Mouse (Mus musculus): ENCODE data around the gene Gm14288.
"Not testable (repeated sequence)": the region's sequence is repeated elsewhere in the genome, so short reads cannot be mapped to it uniquely, and the experiment has no call there.

Gene Gm14288

GRCm38 (mm10) chr2:175800993-175801392 is at the start of gene Gm14288:
Gm14288 (minus strand) TSS chr2:175801093.
- not testable (repeated sequence) for DNase-seq

DNA sequence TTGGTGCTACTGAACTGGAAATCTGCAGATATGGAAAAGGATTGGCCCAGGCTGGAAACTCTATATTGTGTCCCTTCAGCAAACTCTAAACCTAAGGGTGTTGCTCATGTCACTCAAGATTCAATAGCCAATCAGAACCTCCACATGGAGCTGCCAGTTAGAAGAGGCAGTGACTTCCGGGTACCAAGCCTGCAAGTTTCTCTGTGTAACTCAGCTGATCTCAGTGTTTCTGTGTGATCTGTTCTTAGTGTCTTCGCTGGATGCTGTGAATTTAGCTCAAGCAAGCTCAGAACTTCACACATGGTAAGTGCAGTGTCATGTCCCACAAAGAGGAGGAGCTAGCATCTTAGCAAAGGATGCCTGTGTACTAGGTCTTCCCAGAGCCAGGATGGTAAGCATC is 59.7 kb downstream of the Gm14288 start, which contains the start of gene Gm2007:
Gm2007 (plus strand) TSS at position 301 of the 400 bp plus-strand sequence.
- not testable (repeated sequence) for DNase-seq
